Mouse (Mus musculus): ENCODE results near the gene Amigo3.

- TF ChIP-seq CTCF (IDR thresholded peaks at IDR 0.05; ENCODE audit: borderline replicate concordance, insufficient read depth, low read length) (no peak), POLR2A (IDR thresholded peaks at IDR 0.05; ENCODE audit: low read depth, low read length) (no peak; the same call in 1 of the 2 replicates)
These were observed 1.6 kb upstream of the Amigo3 start for GRCm38 (mm10) chr9:108051184-108051930.

Data from embryonic fibroblast, embryonic 13.5 days (primary cell).